Mouse (Mus musculus): ENCODE results near the gene Scube1. TPM values are rescaled to one million over a fixed set of nuclear protein-coding genes. Genes with fewer than 3 reads are reported as not detected.

Scube1 gene
- total and polyA plus RNA-seq, 3 experiments, result 0.65 to 2.2 (median 1.3) TPM

DNA sequence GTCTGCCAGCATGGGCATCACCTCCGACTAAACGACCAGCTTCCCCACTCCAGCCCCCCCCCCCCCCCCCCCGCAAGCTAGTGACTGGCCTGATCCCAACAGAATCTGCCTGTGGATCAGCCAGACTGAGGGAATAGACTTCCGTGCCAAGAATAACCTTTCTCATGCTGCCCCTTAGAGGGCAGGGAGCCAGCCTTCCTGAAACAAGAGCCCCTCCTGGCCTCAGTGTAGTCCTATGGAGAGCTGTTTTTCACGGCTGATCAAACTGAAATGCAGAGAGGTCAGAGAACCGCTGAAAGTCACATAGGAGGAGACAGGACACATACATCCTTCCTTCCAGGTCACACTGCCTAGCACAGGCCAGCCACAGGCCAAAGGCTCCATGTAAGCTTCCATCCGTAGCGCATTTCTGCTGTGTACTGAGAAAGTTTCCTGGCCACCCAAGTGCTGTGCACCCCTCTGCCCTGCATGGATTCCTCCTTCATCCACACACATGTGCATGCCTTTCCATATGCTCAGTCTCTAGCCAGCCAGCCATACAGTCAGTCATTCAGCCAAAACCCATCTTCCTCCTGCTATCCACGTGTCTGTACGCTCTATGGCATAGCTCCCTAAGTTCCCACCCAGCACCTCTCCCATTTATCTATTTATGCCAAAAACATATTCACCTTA is 18.2 kb downstream of the Scube1 start:
- Histone ChIP-seq H3K27ac (no peak overlapping the region), H3K36me3 (ENCODE audit: control insufficient read depth, insufficient read depth, low read length) (no peaks in the 10 kb centered on the region), H3K9ac (ENCODE audit: low read depth, low read length) (no peak overlapping the region), H3K27me3 (ENCODE audit: control insufficient read depth, insufficient read depth, low read length) (no peaks in the 10 kb centered on the region), H3K4me3 (no peak overlapping the region), H3K4me1 (ENCODE audit: control insufficient read depth, insufficient read depth, low read length) (no peaks in the 10 kb centered on the region), H3K79me2 (replicated peaks; ENCODE audit: control insufficient read depth, insufficient read depth, low read length) (no peaks in the 10 kb centered on the region)
- no peak for TF ChIP-seq EP300 (IDR thresholded peaks at IDR 0.05; ENCODE audit: insufficient read depth, low read depth, low read length)
- no peak for TF ChIP-seq CTCF (IDR thresholded peaks at IDR 0.05)
- TF ChIP-seq POLR2A (IDR thresholded peaks at IDR 0.05; ENCODE audit: insufficient read depth, low read depth, low read length), result no peak
- DNase-seq, result no peak
- WGBS, result 40% methylated on average over 10 of the region's 10 CpGs
- intact Hi-C loops (cut with DNase I), result no loop called here

DNA sequence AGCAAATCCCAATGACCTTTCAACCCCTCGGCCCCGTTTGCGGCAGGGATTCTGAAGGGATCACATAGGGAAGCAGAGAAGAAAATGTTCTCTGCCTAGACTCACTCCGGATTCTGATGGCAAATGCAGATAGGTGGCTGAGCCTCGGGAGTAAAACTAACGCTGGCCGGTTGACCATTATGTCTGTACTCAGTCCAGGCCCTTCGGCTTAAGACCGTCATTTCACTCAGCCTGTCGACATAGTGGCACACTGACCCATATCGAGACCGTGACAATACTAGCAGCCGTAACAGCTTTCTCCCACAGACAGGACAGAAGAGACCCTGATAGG is 24.3 kb downstream of the Scube1 start:
- no peak overlapping the region for H3K9ac ChIP-seq (ENCODE audit: low read depth, low read length)
- no peaks in the 10 kb centered on the region for H3K79me2 ChIP-seq (replicated peaks; ENCODE audit: control insufficient read depth, insufficient read depth, low read length)
- no peak overlapping the region for H3K27ac ChIP-seq
- intact Hi-C loops (cut with DNase I), result no loop called here
- WGBS, result 87% methylated on average over 13 of the region's 13 CpGs
- no peak for TF ChIP-seq EP300 (IDR thresholded peaks at IDR 0.05; ENCODE audit: insufficient read depth, low read depth, low read length)
- no peak for TF ChIP-seq CTCF (IDR thresholded peaks at IDR 0.05)
- no peak overlapping the region for H3K4me3 ChIP-seq
- DNase-seq, result no peak
- H3K27me3 ChIP-seq (ENCODE audit: control insufficient read depth, insufficient read depth, low read length), result no peaks in the 10 kb centered on the region
- H3K4me1 ChIP-seq (ENCODE audit: control insufficient read depth, insufficient read depth, low read length), result no peaks in the 10 kb centered on the region
- H3K36me3 ChIP-seq (ENCODE audit: control insufficient read depth, insufficient read depth, low read length), result no peaks in the 10 kb centered on the region

DNA sequence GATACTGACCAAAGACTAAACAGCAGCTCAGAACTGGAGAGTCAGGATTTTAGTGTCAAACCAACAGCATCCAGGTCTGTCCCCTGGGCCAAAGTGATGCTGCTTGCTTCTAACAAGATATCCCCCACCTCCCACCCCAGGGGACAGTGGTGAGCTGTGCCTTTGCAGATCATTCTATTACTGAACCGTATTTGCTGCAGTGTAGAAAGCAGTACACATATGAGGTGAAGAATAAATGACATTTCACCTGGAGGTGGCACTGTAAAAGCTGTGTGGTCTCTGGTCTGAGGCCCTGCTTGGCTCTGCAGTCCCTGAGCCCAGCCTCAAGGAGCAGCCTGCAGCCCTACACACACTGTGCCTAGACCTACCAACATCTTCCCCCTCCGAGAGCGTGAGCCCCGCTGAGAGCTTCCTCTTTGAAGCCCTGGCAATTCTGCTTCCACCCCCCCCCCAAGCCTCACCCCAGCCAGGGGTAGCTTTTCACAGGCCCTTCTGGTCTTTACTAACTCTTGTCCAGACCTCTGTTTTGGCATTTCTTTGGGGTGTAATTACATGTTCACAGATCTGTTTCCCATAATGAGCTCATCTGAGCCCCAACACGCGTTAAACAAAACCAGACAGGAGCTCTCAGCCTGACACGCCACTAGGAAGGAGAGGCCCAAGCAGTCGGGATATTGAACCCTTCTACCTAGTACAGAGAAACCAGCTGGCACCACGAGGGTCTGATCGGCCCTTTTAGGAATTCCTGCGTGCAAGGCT is 24.8 kb downstream of the Scube1 start:
- H3K9ac ChIP-seq (ENCODE audit: low read depth, low read length), result no peak overlapping the region
- H3K36me3 ChIP-seq (ENCODE audit: control insufficient read depth, insufficient read depth, low read length), result no peaks in the 10 kb centered on the region
- intact Hi-C loops (cut with DNase I), result no loop called here
- H3K4me1 ChIP-seq (ENCODE audit: control insufficient read depth, insufficient read depth, low read length), result no peaks in the 10 kb centered on the region
- TF ChIP-seq EP300 (IDR thresholded peaks at IDR 0.05; ENCODE audit: insufficient read depth, low read depth, low read length), result no peak
- TF ChIP-seq POLR2A (IDR thresholded peaks at IDR 0.05; ENCODE audit: insufficient read depth, low read depth, low read length), result no peak
- TF ChIP-seq CTCF (IDR thresholded peaks at IDR 0.05), result no peak
- DNase-seq, result no peak
- 82% methylated on average over 11 of the region's 11 CpGs for WGBS
- no peak overlapping the region for H3K4me3 ChIP-seq
- H3K79me2 ChIP-seq (replicated peaks; ENCODE audit: control insufficient read depth, insufficient read depth, low read length), result no peaks in the 10 kb centered on the region
- H3K27me3 ChIP-seq (ENCODE audit: control insufficient read depth, insufficient read depth, low read length), result no peaks in the 10 kb centered on the region
- H3K27ac ChIP-seq, result no peak overlapping the region

DNA sequence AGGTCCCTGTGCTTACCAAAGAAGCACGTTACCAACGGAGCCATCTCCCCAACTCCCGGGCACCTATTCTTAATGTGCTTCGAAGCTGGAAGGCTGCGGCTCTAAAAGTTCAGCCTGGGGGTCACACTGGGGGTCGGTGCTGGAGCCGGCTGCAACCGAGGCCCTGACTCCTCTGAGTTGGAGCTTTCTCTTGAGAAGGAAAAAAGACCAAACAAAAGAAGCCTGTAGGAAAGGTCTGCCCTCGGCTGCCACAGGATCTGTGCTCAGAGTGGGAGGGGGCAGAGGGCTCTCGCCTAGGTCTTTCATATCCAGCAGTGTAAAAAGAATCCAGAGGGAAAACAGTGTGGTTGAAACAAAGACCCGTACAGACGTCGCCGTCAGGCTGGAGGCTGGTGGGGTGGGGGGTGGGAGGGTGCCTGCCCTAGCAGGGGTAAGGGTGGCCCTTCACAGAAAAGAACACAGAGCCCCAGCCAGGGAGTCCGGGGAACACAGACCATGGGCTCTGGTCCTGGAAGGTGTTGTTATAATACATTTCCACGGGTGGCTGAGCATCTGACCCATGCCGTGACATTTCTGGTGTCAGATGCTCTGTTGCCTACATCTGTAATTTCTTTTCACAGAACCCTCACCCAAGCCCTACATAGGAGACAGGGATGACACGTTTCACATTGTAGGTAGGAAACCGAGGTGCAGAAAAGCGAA is 25.5 kb downstream of the Scube1 start:
- DNase-seq, result no peak
- Histone ChIP-seq H3K79me2 (replicated peaks; ENCODE audit: control insufficient read depth, insufficient read depth, low read length) (no peaks in the 10 kb centered on the region), H3K9ac (ENCODE audit: low read depth, low read length) (no peak overlapping the region), H3K4me3 (no peak overlapping the region), H3K27me3 (ENCODE audit: control insufficient read depth, insufficient read depth, low read length) (no peaks in the 10 kb centered on the region), H3K36me3 (ENCODE audit: control insufficient read depth, insufficient read depth, low read length) (no peaks in the 10 kb centered on the region), H3K27ac (no peak overlapping the region), H3K4me1 (ENCODE audit: control insufficient read depth, insufficient read depth, low read length) (no peaks in the 10 kb centered on the region)
- 83% methylated on average over 20 of the region's 20 CpGs for WGBS
- TF ChIP-seq EP300 (IDR thresholded peaks at IDR 0.05; ENCODE audit: insufficient read depth, low read depth, low read length), result no peak
- no peak for TF ChIP-seq POLR2A (IDR thresholded peaks at IDR 0.05; ENCODE audit: insufficient read depth, low read depth, low read length)
- TF ChIP-seq CTCF (IDR thresholded peaks at IDR 0.05), result no peak
- intact Hi-C loops (cut with DNase I), result no loop called here

DNA sequence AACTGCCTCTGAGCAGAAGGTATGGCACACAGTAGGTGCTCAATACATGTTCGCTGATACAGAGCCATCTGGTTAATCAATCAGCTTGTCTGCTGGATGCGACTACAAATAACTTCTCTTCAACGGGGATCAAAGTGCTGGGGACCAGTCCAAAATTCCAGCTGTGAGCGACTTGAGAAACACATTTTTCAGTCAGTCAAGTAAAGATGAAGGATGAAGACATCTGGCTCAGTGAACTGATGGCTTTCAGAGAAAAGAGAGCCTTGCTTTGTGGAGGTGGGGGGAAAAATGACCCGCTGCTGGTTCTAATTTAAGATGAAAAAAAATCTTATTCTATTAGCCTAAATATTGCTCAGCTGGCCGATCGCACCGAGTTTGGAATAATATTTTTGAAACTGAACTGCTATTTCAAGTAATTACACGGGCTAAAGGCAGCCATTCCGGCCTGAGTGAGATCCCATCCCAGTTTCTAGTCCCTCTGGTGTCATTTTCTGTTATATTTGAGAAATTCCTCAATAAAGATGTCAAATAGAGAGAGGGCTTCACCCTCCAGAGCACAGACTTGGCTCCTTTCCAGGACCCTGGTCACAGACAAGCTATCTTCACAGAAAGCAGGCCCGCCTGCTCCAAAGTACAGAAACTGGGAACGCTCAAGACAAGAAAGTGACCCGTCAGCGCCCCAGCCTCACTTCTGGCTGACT is 28.0 kb downstream of the Scube1 start:
- Histone ChIP-seq H3K79me2 (replicated peaks; ENCODE audit: control insufficient read depth, insufficient read depth, low read length) (no peaks in the 10 kb centered on the region), H3K4me1 (ENCODE audit: control insufficient read depth, insufficient read depth, low read length) (no peaks in the 10 kb centered on the region), H3K4me3 (no peak overlapping the region), H3K36me3 (ENCODE audit: control insufficient read depth, insufficient read depth, low read length) (no peaks in the 10 kb centered on the region), H3K27me3 (ENCODE audit: control insufficient read depth, insufficient read depth, low read length) (no peaks in the 10 kb centered on the region), H3K27ac (no peak overlapping the region), H3K9ac (ENCODE audit: low read depth, low read length) (no peak overlapping the region)
- DNase-seq, result no peak
- 66% methylated on average over 14 of the region's 14 CpGs for WGBS
- no peak for TF ChIP-seq CTCF (IDR thresholded peaks at IDR 0.05)
- no peak for TF ChIP-seq POLR2A (IDR thresholded peaks at IDR 0.05; ENCODE audit: insufficient read depth, low read depth, low read length)
- no peak for TF ChIP-seq EP300 (IDR thresholded peaks at IDR 0.05; ENCODE audit: insufficient read depth, low read depth, low read length)
- intact Hi-C loops (cut with DNase I), result no loop called here
